Mouse (Mus musculus) midbrain, embryonic 15.5 days (tissue): ENCODE results near the gene Hdac7. TPM values are rescaled to one million over a fixed set of nuclear protein-coding genes. Genes with fewer than 3 reads are reported as not detected.

Experiments used
- ATAC-seq: fragments of 200-750 bp; cut with Nextera tagmentation; replicated peaks from 2 replicates; pipeline ENCODE4 v1.8.0; 2017; ENCODE audit warnings: moderate TSS enrichment
- H3K27ac ChIP-seq: fragments of 300-500 bp; sonication (generic); 2 replicates; pipeline ENCODE4 v1.5.1; 2015; ENCODE audit warnings: mild to moderate bottlenecking, inconsistent platforms
- H3K27me3 ChIP-seq: fragments of 300-500 bp; sonication (generic); replicated peaks from 2 replicates; pipeline ENCODE4 v1.6.1; 2015; ENCODE audit warnings: inconsistent platforms
- H3K36me3 ChIP-seq: fragments of 300-500 bp; sonication (generic); replicated peaks from 2 replicates; pipeline ENCODE4 v1.6.1; 2015; ENCODE audit warnings: inconsistent platforms
- H3K4me1 ChIP-seq: fragments of 300-500 bp; sonication (generic); 2 replicates; pipeline ENCODE4 v1.6.1; 2015; ENCODE audit warnings: inconsistent platforms
- H3K4me2 ChIP-seq: fragments of 300-500 bp; sonication (generic); 2 replicates; pipeline ENCODE4 v1.6.1; 2015; ENCODE audit warnings: inconsistent platforms, mild to moderate bottlenecking, moderate library complexity
- H3K4me3 ChIP-seq: fragments of 300-500 bp; sonication (generic); 2 replicates; pipeline ENCODE4 v1.5.1; 2015; ENCODE audit warnings: mild to moderate bottlenecking, inconsistent platforms
- H3K9ac ChIP-seq: fragments of 300-500 bp; sonication (generic); 2 replicates; pipeline ENCODE4 v1.6.1; 2015; ENCODE audit warnings: mild to moderate bottlenecking, inconsistent platforms
- H3K9me3 ChIP-seq: fragments of 300-500 bp; sonication (generic); 2 replicates; pipeline ENCODE4 v1.6.1; 2016; ENCODE audit warnings: inconsistent platforms
- WGBS: fragments of 180-500 bp; shearing (Covaris S2); methylation state at CpG from one replicate; pipeline ENCODE4 v1.1.7; 2015; ENCODE audit warnings: mixed read lengths; 5-methylcytosine and 5-hydroxymethylcytosine counted together
- polyA plus RNA-seq: library from polyadenylated mRNA; unstranded; fragments of >200 nt; fragmentation: Nextera tagmentation; extraction: Ambion mirVana; gene quantifications from 2 replicates; pipeline ENCODE4 v1.2.1, GENCODE M21; 2015

Gene Hdac7
- polyA plus RNA-seq, 1 experiment from 2014 or later = 34.5 TPM

- Histone ChIP-seq H3K36me3 (no peaks in the 10 kb centered on the region), H3K4me3 (no peak overlapping the region), H3K27me3 (peaks cover 17% of the 10 kb centered on the region; the same call in 1 of the 2 replicates), H3K9ac (no peak overlapping the region), H3K9me3 (no peaks in the 10 kb centered on the region), H3K27ac (no peak overlapping the region), H3K4me1 (peaks cover 12% of the 10 kb centered on the region; the same call in 1 of the 2 replicates), H3K4me2 (no peak overlapping the region)
- no peak for ATAC-seq
- WGBS = 67% methylated on average over 12 of the region's 12 CpGs
Observed at GRCm38 (mm10) chr15:97780611-97781031, 63.7 kb downstream of the Hdac7 start.

GRCm38 (mm10) chr15:97779576-97779975 is 64.7 kb downstream of the Hdac7 start:
- Histone ChIP-seq H3K4me3 (no peak overlapping the region), H3K27ac (no peak overlapping the region), H3K9ac (no peak overlapping the region), H3K4me1 (peaks cover 7% of the 10 kb centered on the region; the same call in 1 of the 2 replicates), H3K9me3 (no peaks in the 10 kb centered on the region), H3K36me3 (no peaks in the 10 kb centered on the region), H3K27me3 (peaks cover 20% of the 10 kb centered on the region; the same call in 1 of the 2 replicates), H3K4me2 (no peak overlapping the region)
- WGBS = 81% methylated on average over 1 of the region's 1 CpGs
- ATAC-seq = no peak

GRCm38 (mm10) chr15:97778311-97779098 is 65.8 kb downstream of the Hdac7 start, which contains the start of gene Slc48a1:
Gene Slc48a1 (plus strand): TSS chr15:97778520.
- no peaks in the 10 kb centered on the region for H3K36me3 ChIP-seq

GRCm38 (mm10) chr15:97776919-97777318 is 67.4 kb downstream of the Hdac7 start:
- Histone ChIP-seq H3K4me2 (no peak overlapping the region), H3K4me3 (no peak overlapping the region), H3K9me3 (no peaks in the 10 kb centered on the region), H3K36me3 (no peaks in the 10 kb centered on the region), H3K27ac (no peak overlapping the region), H3K4me1 (peaks cover 7% of the 10 kb centered on the region; the same call in 1 of the 2 replicates), H3K9ac (no peak overlapping the region), H3K27me3 (peaks cover 8% of the 10 kb centered on the region; the same call in 1 of the 2 replicates)
- 84% methylated on average over 6 of the region's 6 CpGs for WGBS
- no peak for ATAC-seq

More at GRCm38 (mm10) chr15:97778311-97779098, 65.8 kb downstream of the Hdac7 start, which contains the start of gene Slc48a1:
- Histone ChIP-seq H3K4me1 (peaks cover 7% of the 10 kb centered on the region; the same call in 1 of the 2 replicates), H3K27ac (no peak within 1 kb of the TSS), H3K4me2 (no peak within 1 kb of the TSS), H3K9me3 (no peaks in the 10 kb centered on the region), H3K9ac (no peak within 1 kb of the TSS), H3K4me3 (no peak within 1 kb of the TSS), H3K27me3 (peaks cover 20% of the 10 kb centered on the region; the same call in 1 of the 2 replicates)
- ATAC-seq = no peak
- WGBS = 76% methylated on average over 8 of the region's 8 CpGs

GRCm38 (mm10) chr15:97776514-97776913 is 67.8 kb downstream of the Hdac7 start:
- ATAC-seq = no peak
- no peak overlapping the region for H3K9ac ChIP-seq
- peaks cover 5% of the 10 kb centered on the region; the same call in 1 of the 2 replicates for H3K4me1 ChIP-seq
- H3K4me3 ChIP-seq = no peak overlapping the region
- H3K27ac ChIP-seq = no peak overlapping the region
- no peaks in the 10 kb centered on the region for H3K9me3 ChIP-seq
- WGBS = 14% methylated on average over 8 of the region's 8 CpGs
- peaks cover 6% of the 10 kb centered on the region; the same call in 1 of the 2 replicates for H3K27me3 ChIP-seq
- H3K4me2 ChIP-seq = no peak overlapping the region
- H3K36me3 ChIP-seq = no peaks in the 10 kb centered on the region

GRCm38 (mm10) chr15:97773961-97774370 is 70.3 kb downstream of the Hdac7 start:
- H3K36me3 ChIP-seq = no peaks in the 10 kb centered on the region
- 69% methylated on average over 5 of the region's 5 CpGs for WGBS
- no peak overlapping the region for H3K9ac ChIP-seq
- H3K4me2 ChIP-seq = no peak overlapping the region
- peaks cover 5% of the 10 kb centered on the region; the same call in 1 of the 2 replicates for H3K4me1 ChIP-seq
- peaks cover 19% of the 10 kb centered on the region for H3K27me3 ChIP-seq
- no peak overlapping the region for H3K4me3 ChIP-seq
- no peak for ATAC-seq
- no peaks in the 10 kb centered on the region for H3K9me3 ChIP-seq
- H3K27ac ChIP-seq = no peak overlapping the region

- Histone ChIP-seq H3K27ac (no peak overlapping the region), H3K4me1 (peaks cover 9% of the 10 kb centered on the region), H3K36me3 (no peaks in the 10 kb centered on the region), H3K4me2 (no peak overlapping the region), H3K4me3 (no peak overlapping the region), H3K9ac (no peak overlapping the region), H3K9me3 (no peaks in the 10 kb centered on the region), H3K27me3 (peaks cover 19% of the 10 kb centered on the region)
- ATAC-seq = no peak
- 24% methylated on average over 5 of the region's 5 CpGs for WGBS
Observed at GRCm38 (mm10) chr15:97773108-97773507, 71.2 kb downstream of the Hdac7 start.

GRCm38 (mm10) chr15:97770280-97770679 is 74.0 kb downstream of the Hdac7 start:
- H3K4me3 ChIP-seq = no peak overlapping the region
- no peaks in the 10 kb centered on the region for H3K36me3 ChIP-seq
- no peak overlapping the region for H3K9ac ChIP-seq
- peaks cover 19% of the 10 kb centered on the region for H3K27me3 ChIP-seq
- 70% methylated on average over 8 of the region's 8 CpGs for WGBS
- H3K9me3 ChIP-seq = no peaks in the 10 kb centered on the region
- no peak overlapping the region for H3K4me2 ChIP-seq
- H3K27ac ChIP-seq = no peak overlapping the region
- H3K4me1 ChIP-seq = peaks cover 34% of the 10 kb centered on the region
- ATAC-seq = no peak

- WGBS = 1% methylated on average over 18 of the region's 18 CpGs
- ATAC-seq = no peak; the same call in 1 of the 2 replicates
- Histone ChIP-seq H3K4me1 (peaks cover 37% of the 10 kb centered on the region), H3K9ac (peak overlapping the region; percentile 45), H3K27me3 (peaks cover 23% of the 10 kb centered on the region), H3K4me3 (peak overlapping the region; percentile 45), H3K4me2 (peak overlapping the region; percentile 90), H3K27ac (peak overlapping the region; percentile 66), H3K36me3 (no peaks in the 10 kb centered on the region), H3K9me3 (no peaks in the 10 kb centered on the region)
Observed at GRCm38 (mm10) chr15:97768192-97768591, 76.1 kb downstream of the Hdac7 start.

- H3K27ac ChIP-seq = peak within 1 kb of the TSS; percentile 66
- under 1% methylated on average over 44 of the region's 44 CpGs for WGBS
Observed at GRCm38 (mm10) chr15:97767280-97768186, 76.8 kb downstream of the Hdac7 start, which contains the start of gene Rapgef3. Gene Rapgef3 (minus strand): TSS chr15:97767972.

GRCm38 (mm10) chr15:97766594-97767279 is 77.6 kb downstream of the Hdac7 start:
- peak; percentile 32; the same call in 1 of the 2 replicates for ATAC-seq
- Histone ChIP-seq H3K9ac (peak overlapping the region; percentile 45), H3K4me1 (peaks cover 34% of the 10 kb centered on the region), H3K27me3 (peaks cover 26% of the 10 kb centered on the region), H3K36me3 (no peaks in the 10 kb centered on the region), H3K9me3 (no peaks in the 10 kb centered on the region), H3K4me3 (peak overlapping the region; percentile 45), H3K27ac (peak overlapping the region; percentile 66), H3K4me2 (peak overlapping the region; percentile 90)
- 5% methylated on average over 23 of the region's 23 CpGs for WGBS

More at GRCm38 (mm10) chr15:97767280-97768186, 76.8 kb downstream of the Hdac7 start, which contains the start of gene Rapgef3:
- ATAC-seq = peak; percentile 74
- peaks cover 23% of the 10 kb centered on the region for H3K27me3 ChIP-seq
- no peaks in the 10 kb centered on the region for H3K9me3 ChIP-seq
- H3K4me2 ChIP-seq = peak within 1 kb of the TSS; percentile 90
- H3K36me3 ChIP-seq = no peaks in the 10 kb centered on the region
- H3K4me1 ChIP-seq = peaks cover 34% of the 10 kb centered on the region
- peak within 1 kb of the TSS; percentile 45 for H3K9ac ChIP-seq
- peak within 1 kb of the TSS; percentile 45 for H3K4me3 ChIP-seq
